Mouse (Mus musculus) bone marrow macrophage, adult 2 months (primary cell): Measurements from ENCODE around the gene Vmn2r96.
"Not testable (repeated sequence)": the region's sequence is repeated elsewhere in the genome, so short reads cannot be mapped to it uniquely, and the experiment has no call there.

Experiments used
- CTCF ChIP-seq: IDR thresholded peaks from 2 replicates; pipeline ENCODE4 v1.5.1; 2012; ENCODE audit warnings: low read depth, mild to moderate bottlenecking, low read length, moderate library complexity
- POLR2A ChIP-seq: IDR thresholded peaks from 2 replicates; pipeline ENCODE4 v1.6.1; 2012; ENCODE audit warnings: mild to moderate bottlenecking, low read depth, low read length, borderline replicate concordance

- not testable (repeated sequence) for TF ChIP-seq POLR2A, CTCF
These were observed 14.5 kb upstream of the Vmn2r96 start for GRCm38 (mm10) chr17:18558212-18559158.
